Mouse (Mus musculus) stomach, postnatal 0 days (tissue): ENCODE data around the gene Atf2. TPM values are rescaled to one million over a fixed set of nuclear protein-coding genes. Genes with fewer than 3 reads are reported as not detected.

Experiments
- ATAC-seq: fragments of 200-750 bp; cut with Nextera tagmentation; 2 replicates; pipeline ENCODE4 v1.8.0; 2017; ENCODE audit not compliant: low FRiP score, low TSS enrichment
- DNase-seq: peaks from one replicate; pipeline ENCODE4 v3.0.0-alpha.2; 2016; ENCODE audit warnings: low spot score
- H3K27ac ChIP-seq: fragments of 300-500 bp; sonication (generic); replicated peaks from 2 replicates; pipeline ENCODE4 v1.5.1; 2014; ENCODE audit warnings: mild to moderate bottlenecking, control low read depth
- H3K27me3 ChIP-seq: fragments of 300-500 bp; sonication (generic); 2 replicates; pipeline ENCODE4 v1.6.1; 2014; ENCODE audit warnings: low read length; ENCODE audit not compliant: control insufficient read depth, insufficient read depth
- H3K36me3 ChIP-seq: fragments of 300-500 bp; sonication (generic); 2 replicates; pipeline ENCODE4 v1.6.1; 2014; ENCODE audit warnings: low read length, mixed read lengths; ENCODE audit not compliant: control insufficient read depth, insufficient read depth
- H3K4me1 ChIP-seq: fragments of 300-500 bp; sonication (generic); replicated peaks from 2 replicates; pipeline ENCODE4 v1.6.1; 2014; ENCODE audit warnings: antibody characterized with exemption; ENCODE audit not compliant: control insufficient read depth, insufficient read depth
- H3K4me2 ChIP-seq: fragments of 300-500 bp; sonication (generic); replicated peaks from 2 replicates; pipeline ENCODE4 v1.6.1; 2014; ENCODE audit warnings: low read depth, mild to moderate bottlenecking, control low read depth, moderate library complexity
- H3K4me3 ChIP-seq: fragments of 300-500 bp; sonication (generic); 2 replicates; pipeline ENCODE4 v1.5.1; 2014; ENCODE audit warnings: low read depth, low read length, control low read depth
- H3K9ac ChIP-seq: fragments of 300-500 bp; sonication (generic); 2 replicates; pipeline ENCODE4 v1.6.1; 2014; ENCODE audit warnings: mild to moderate bottlenecking, low read length, control low read depth, mixed read lengths
- H3K9me3 ChIP-seq: fragments of 300-500 bp; sonication (generic); 2 replicates; pipeline ENCODE4 v1.6.1; 2016; ENCODE audit warnings: low read length; ENCODE audit not compliant: control insufficient read depth
- CTCF ChIP-seq: IDR thresholded peaks from 2 replicates; pipeline ENCODE4 v1.5.1; 2016; ENCODE audit warnings: antibody characterized with exemption, low read depth, mild to moderate bottlenecking, moderate library complexity
- EP300 ChIP-seq: optimal IDR thresholded peaks from 2 replicates; pipeline ENCODE3; 2016; ENCODE audit warnings: antibody characterized with exemption
- WGBS: fragments of 180-500 bp; shearing (Covaris S2); extraction: QIAGEN DNeasy Blood & Tissue Kit; methylation state at CpG from one replicate; pipeline ENCODE4 v1.1.7; 2014; 5-methylcytosine and 5-hydroxymethylcytosine counted together
- polyA plus RNA-seq: library from polyadenylated mRNA; unstranded; fragments of >200 nt; fragmentation: Nextera tagmentation; extraction: Ambion mirVana; gene quantifications from 2 replicates; pipeline ENCODE4 v1.2.1, GENCODE M21; 2015

Atf2 gene
- polyA plus RNA-seq, 1 experiment from 2014 or later = 21.4 TPM

DNA sequence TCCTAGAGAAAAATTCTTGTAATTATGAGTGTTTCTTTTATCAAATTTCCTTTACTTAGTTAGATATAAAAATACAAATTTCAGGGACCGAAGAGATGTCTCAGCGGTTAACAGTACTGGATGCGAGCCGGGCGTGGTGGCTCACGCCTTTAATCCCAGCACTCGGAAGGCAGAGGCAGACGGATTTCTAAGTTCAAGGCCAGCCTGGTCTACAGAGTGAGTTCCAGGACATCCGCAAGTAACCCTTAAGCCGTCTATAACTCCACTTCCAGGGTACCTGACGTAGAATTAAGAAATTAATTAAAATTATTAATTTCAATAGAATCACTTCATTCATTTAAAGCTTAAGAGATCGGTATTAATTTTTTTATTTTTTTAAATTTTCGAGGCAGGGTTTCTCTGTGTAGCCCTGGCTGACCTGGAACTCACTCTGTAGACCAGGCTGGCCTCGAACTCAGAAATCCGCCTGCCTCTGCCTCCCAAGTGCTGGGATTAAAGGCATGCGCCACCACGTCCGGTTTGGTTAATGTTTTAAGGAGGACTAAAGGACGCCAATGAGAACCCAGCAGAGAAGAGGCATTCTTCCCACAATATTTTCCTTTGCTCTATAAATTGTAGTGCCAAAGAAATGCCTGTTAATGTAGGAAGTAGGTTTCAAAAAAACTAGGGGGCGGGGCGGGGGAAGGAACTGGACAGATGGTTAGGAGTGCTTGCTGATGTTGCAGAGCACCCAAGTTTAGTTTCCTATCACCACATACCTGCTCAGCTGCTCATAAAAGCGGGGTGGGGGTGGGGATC is 1.2 kb upstream of the Atf2 start:
- Histone ChIP-seq H3K4me3 (peak overlapping the region; percentile 55), H3K27me3 (no peaks in the 10 kb centered on the region), H3K36me3 (no peaks in the 10 kb centered on the region), H3K4me1 (no peaks in the 10 kb centered on the region), H3K9me3 (no peaks in the 10 kb centered on the region), H3K27ac (no peak overlapping the region), H3K9ac (no peak overlapping the region), H3K4me2 (peak overlapping the region; percentile 60)
- DNase-seq (no peak), ATAC-seq (no peak)
- TF ChIP-seq EP300 (no peak), CTCF (no peak)
- 62% methylated on average over 22 of the region's 22 CpGs for WGBS

GRCm38 (mm10) chr2:73891701-73892463 is 557 bp downstream of the Atf2 start:
- peak overlapping the region; percentile 87 for H3K4me2 ChIP-seq
- no peaks in the 10 kb centered on the region for H3K9me3 ChIP-seq
- peak; percentile 53; the same call in 1 of the 2 replicates for ATAC-seq
- no peaks in the 10 kb centered on the region for H3K4me1 ChIP-seq
- H3K4me3 ChIP-seq = peak overlapping the region; percentile 96
- DNase-seq = peak; percentile 28
- no peaks in the 10 kb centered on the region for H3K36me3 ChIP-seq
- WGBS = under 1% methylated on average over 53 of the region's 54 CpGs
- H3K9ac ChIP-seq = peak overlapping the region; percentile 96
- TF ChIP-seq EP300 (no peak), CTCF (no peak)
- H3K27me3 ChIP-seq = no peaks in the 10 kb centered on the region
- peak overlapping the region; percentile 88 for H3K27ac ChIP-seq

GRCm38 (mm10) chr2:73885997-73886396 is 6.4 kb downstream of the Atf2 start:
- WGBS = 62% methylated on average over 2 of the region's 2 CpGs
- Histone ChIP-seq H3K4me3 (no peak overlapping the region), H3K9ac (no peak overlapping the region), H3K4me1 (no peaks in the 10 kb centered on the region), H3K27me3 (no peaks in the 10 kb centered on the region), H3K27ac (no peak overlapping the region), H3K9me3 (no peaks in the 10 kb centered on the region), H3K4me2 (no peak overlapping the region), H3K36me3 (no peaks in the 10 kb centered on the region)
- ATAC-seq = no peak
- DNase-seq = no peak
- TF ChIP-seq CTCF (peak; percentile 17; the same call in 1 of the 2 replicates), EP300 (no peak)

DNA sequence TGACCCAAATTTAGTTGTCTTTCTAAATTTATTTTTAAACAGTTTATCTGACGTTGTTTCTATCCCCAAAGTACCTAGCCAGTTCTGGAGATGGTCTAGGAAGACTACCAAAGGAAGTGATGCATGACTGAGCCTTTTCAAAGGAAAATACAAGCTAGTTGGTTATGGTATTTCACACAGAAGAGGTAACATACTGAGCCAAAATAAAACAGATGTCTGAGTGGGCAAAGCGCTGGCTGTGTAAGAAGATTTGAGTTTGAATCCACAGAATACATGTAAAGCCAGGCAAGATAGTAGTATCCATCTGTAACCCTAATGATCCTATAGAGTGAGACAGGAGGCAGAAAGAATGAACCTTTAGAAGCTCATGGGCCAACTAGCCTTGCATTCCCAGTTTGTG is 14.5 kb downstream of the Atf2 start:
- H3K27me3 ChIP-seq = no peaks in the 10 kb centered on the region
- no peak for ATAC-seq
- no peak overlapping the region for H3K4me3 ChIP-seq
- H3K36me3 ChIP-seq = no peaks in the 10 kb centered on the region
- H3K9ac ChIP-seq = no peak overlapping the region
- H3K9me3 ChIP-seq = no peaks in the 10 kb centered on the region
- H3K27ac ChIP-seq = no peak overlapping the region
- no peak overlapping the region for H3K4me2 ChIP-seq
- WGBS = 87% methylated on average over 2 of the region's 2 CpGs
- no peaks in the 10 kb centered on the region for H3K4me1 ChIP-seq
- TF ChIP-seq EP300 (no peak), CTCF (no peak)
- DNase-seq = no peak

DNA sequence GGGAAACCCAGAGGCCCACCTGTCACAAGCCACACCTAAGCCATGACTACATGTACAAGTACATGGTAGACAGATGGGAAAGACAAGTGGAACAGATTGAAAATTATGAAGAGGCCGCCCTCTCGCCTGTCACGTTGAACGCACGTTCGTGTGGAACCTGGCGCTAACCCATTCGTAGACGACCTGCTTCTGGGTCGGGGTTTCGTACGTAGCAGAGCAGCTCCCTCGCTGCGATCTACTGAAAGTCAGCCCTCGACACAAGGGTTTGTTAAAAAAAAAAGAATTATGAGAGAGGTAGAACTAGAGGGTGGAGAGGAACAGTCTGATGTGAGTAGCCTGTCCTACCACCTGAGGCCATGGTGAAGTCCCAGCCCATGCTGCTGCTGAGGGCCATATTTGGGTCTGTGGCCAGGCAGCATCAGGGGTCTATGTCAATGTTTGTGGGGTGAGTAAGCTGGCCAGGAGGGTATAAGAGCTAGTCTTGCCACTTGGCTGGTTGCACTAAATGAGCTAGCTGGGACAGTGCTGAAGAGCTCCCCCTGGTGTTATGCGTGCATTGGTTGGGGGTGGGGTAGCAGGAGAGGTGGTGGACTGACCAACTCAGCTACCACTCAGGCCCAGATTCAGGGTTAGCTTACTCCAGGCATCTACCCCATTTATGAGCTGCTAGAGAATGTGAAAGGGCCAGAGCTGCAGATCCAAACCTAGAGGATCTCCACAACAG is 24.5 kb downstream of the Atf2 start:
- H3K9me3 ChIP-seq = no peaks in the 10 kb centered on the region
- DNase-seq (peak; percentile 56), ATAC-seq (peak; percentile 63)
- no peaks in the 10 kb centered on the region for H3K36me3 ChIP-seq
- no peak for TF ChIP-seq EP300
- TF ChIP-seq CTCF = peak; percentile 70
- no peaks in the 10 kb centered on the region for H3K4me1 ChIP-seq
- 78% methylated on average over 16 of the region's 16 CpGs for WGBS
- no peak overlapping the region for H3K9ac ChIP-seq
- no peak overlapping the region for H3K27ac ChIP-seq
- H3K4me2 ChIP-seq = no peak overlapping the region
- no peaks in the 10 kb centered on the region for H3K27me3 ChIP-seq
- no peak overlapping the region for H3K4me3 ChIP-seq
